Mouse (Mus musculus): Measurements from ENCODE around the gene Prrc2c. TPM values are rescaled to one million over a fixed set of nuclear protein-coding genes. Genes with fewer than 3 reads are reported as not detected.
A peak's percentile ranks its signal among the peaks of the same experiment; 100 is the strongest.

Gene Prrc2c
- total and polyA plus RNA-seq, 2 experiments from 2014 or later: 58.9 to 133 TPM

GRCm38 (mm10) chr1:162700389-162701066 is 39.8 kb downstream of the Prrc2c start:
- no peak overlapping the region for H3K9ac ChIP-seq (replicated peaks; ENCODE audit: low read length)
- no peak for TF ChIP-seq CTCF (IDR thresholded peaks at IDR 0.05; ENCODE audit: low read depth)
- H3K4me3 ChIP-seq (ENCODE audit: low read length): no peak overlapping the region
- 79% methylated on average over 8 of the region's 8 CpGs for WGBS
- H3K27ac ChIP-seq: no peak overlapping the region
- no peaks in the 10 kb centered on the region for H3K27me3 ChIP-seq (ENCODE audit: insufficient read depth, low read length)
- no peak for ATAC-seq
- peaks cover 54% of the 10 kb centered on the region for H3K36me3 ChIP-seq (ENCODE audit: insufficient read depth, low read length)
- no peaks in the 10 kb centered on the region for H3K9me3 ChIP-seq (ENCODE audit: low read length)
- H3K4me1 ChIP-seq (ENCODE audit: insufficient read depth, low read length): no peaks in the 10 kb centered on the region
- no peak overlapping the region for H3K4me2 ChIP-seq (ENCODE audit: low read depth, low read length)
- no peak for DNase-seq (ENCODE audit: low spot score)

GRCm38 (mm10) chr1:162697866-162698265 is 42.5 kb downstream of the Prrc2c start:
- Histone ChIP-seq H3K4me3 (ENCODE audit: low read length) (no peak overlapping the region), H3K9ac (replicated peaks; ENCODE audit: low read length) (no peak overlapping the region), H3K27ac (no peak overlapping the region), H3K4me2 (ENCODE audit: low read depth, low read length) (no peak overlapping the region), H3K36me3 (ENCODE audit: insufficient read depth, low read length) (peaks cover 45% of the 10 kb centered on the region), H3K4me1 (ENCODE audit: insufficient read depth, low read length) (no peaks in the 10 kb centered on the region), H3K27me3 (ENCODE audit: insufficient read depth, low read length) (no peaks in the 10 kb centered on the region), H3K9me3 (ENCODE audit: low read length) (no peaks in the 10 kb centered on the region)
- ATAC-seq (no peak), DNase-seq (ENCODE audit: low spot score) (no peak)
- no peak for TF ChIP-seq CTCF (IDR thresholded peaks at IDR 0.05; ENCODE audit: low read depth)
- WGBS: 90% methylated on average over 6 of the region's 6 CpGs

GRCm38 (mm10) chr1:162693721-162694120 is 46.6 kb downstream of the Prrc2c start:
- H3K27ac ChIP-seq: no peak overlapping the region
- WGBS: 76% methylated on average over 2 of the region's 2 CpGs
- H3K4me1 ChIP-seq (ENCODE audit: insufficient read depth, low read length): no peaks in the 10 kb centered on the region
- no peaks in the 10 kb centered on the region for H3K27me3 ChIP-seq (ENCODE audit: insufficient read depth, low read length)
- no peak for TF ChIP-seq CTCF (IDR thresholded peaks at IDR 0.05; ENCODE audit: low read depth)
- DNase-seq (ENCODE audit: low spot score) (no peak), ATAC-seq (no peak)
- no peaks in the 10 kb centered on the region for H3K9me3 ChIP-seq (ENCODE audit: low read length)
- peaks cover 52% of the 10 kb centered on the region for H3K36me3 ChIP-seq (ENCODE audit: insufficient read depth, low read length)
- H3K4me3 ChIP-seq (ENCODE audit: low read length): no peak overlapping the region
- H3K9ac ChIP-seq (replicated peaks; ENCODE audit: low read length): no peak overlapping the region
- H3K4me2 ChIP-seq (ENCODE audit: low read depth, low read length): no peak overlapping the region

GRCm38 (mm10) chr1:162665486-162666174 is 74.7 kb downstream of the Prrc2c start:
- Histone ChIP-seq H3K36me3 (ENCODE audit: insufficient read depth, low read length) (no peaks in the 10 kb centered on the region; the same call in 1 of the 2 replicates), H3K9ac (replicated peaks; ENCODE audit: low read length) (0 out of 2 replicates have a peak overlapping the region, but pooled peaks have one; percentile 28), H3K4me3 (ENCODE audit: low read length) (peak overlapping the region; percentile 23), H3K4me1 (ENCODE audit: insufficient read depth, low read length) (0 out of 2 replicates have a peak, but pooled peaks cover 4% of the 10 kb centered on the region), H3K27ac (no peak overlapping the region), H3K9me3 (ENCODE audit: low read length) (no peaks in the 10 kb centered on the region), H3K27me3 (ENCODE audit: insufficient read depth, low read length) (no peaks in the 10 kb centered on the region), H3K4me2 (ENCODE audit: low read depth, low read length) (peak overlapping the region; percentile 54)
- no peak for TF ChIP-seq CTCF (IDR thresholded peaks at IDR 0.05; ENCODE audit: low read depth)
- ATAC-seq (peak; percentile 87), DNase-seq (ENCODE audit: low spot score) (peak; percentile 37)
- WGBS: 5% methylated on average over 11 of the region's 11 CpGs

- no peaks in the 10 kb centered on the region for H3K27me3 ChIP-seq (ENCODE audit: insufficient read depth, low read length)
- peak; percentile 92 for DNase-seq (ENCODE audit: low spot score)
- no peak overlapping the region for H3K27ac ChIP-seq
- peak; percentile 93 for TF ChIP-seq CTCF (IDR thresholded peaks at IDR 0.05; ENCODE audit: low read depth)
- H3K36me3 ChIP-seq (ENCODE audit: insufficient read depth, low read length): no peaks in the 10 kb centered on the region; the same call in 1 of the 2 replicates
- no peak overlapping the region for H3K4me3 ChIP-seq (ENCODE audit: low read length)
- H3K9ac ChIP-seq (replicated peaks; ENCODE audit: low read length): no peak overlapping the region
- H3K4me1 ChIP-seq (ENCODE audit: insufficient read depth, low read length): 0 out of 2 replicates have a peak, but pooled peaks cover 4% of the 10 kb centered on the region
- ATAC-seq: peak; percentile 98
- no peaks in the 10 kb centered on the region for H3K9me3 ChIP-seq (ENCODE audit: low read length)
- H3K4me2 ChIP-seq (ENCODE audit: low read depth, low read length): peak overlapping the region; percentile 31
- 15% methylated on average over 10 of the region's 10 CpGs for WGBS
These were observed 75.4 kb downstream of the Prrc2c start for GRCm38 (mm10) chr1:162664826-162665475.

GRCm38 (mm10) chr1:162660276-162660860 is 80.0 kb downstream of the Prrc2c start:
- Histone ChIP-seq H3K4me3 (ENCODE audit: low read length) (no peak overlapping the region), H3K27ac (no peak overlapping the region), H3K9ac (replicated peaks; ENCODE audit: low read length) (no peak overlapping the region), H3K9me3 (ENCODE audit: low read length) (no peaks in the 10 kb centered on the region), H3K4me2 (ENCODE audit: low read depth, low read length) (no peak overlapping the region), H3K36me3 (ENCODE audit: insufficient read depth, low read length) (no peaks in the 10 kb centered on the region), H3K27me3 (ENCODE audit: insufficient read depth, low read length) (no peaks in the 10 kb centered on the region), H3K4me1 (ENCODE audit: insufficient read depth, low read length) (no peaks in the 10 kb centered on the region)
- no peak for TF ChIP-seq CTCF (IDR thresholded peaks at IDR 0.05; ENCODE audit: low read depth)
- DNase-seq (ENCODE audit: low spot score): no peak
- ATAC-seq: no peak
- WGBS: 87% methylated on average over 11 of the region's 11 CpGs

Data from hindbrain, postnatal 0 days (tissue).